Mouse (Mus musculus): Measurements from ENCODE around the gene Ccdc57. TPM values are rescaled to one million over a fixed set of nuclear protein-coding genes. Genes with fewer than 3 reads are reported as not detected.
A peak's percentile ranks its signal among the peaks of the same experiment; 100 is the strongest.

The Ccdc57 gene
- total RNA-seq (2017) = 9.2 and 10.0 TPM in 2 replicates

DNA sequence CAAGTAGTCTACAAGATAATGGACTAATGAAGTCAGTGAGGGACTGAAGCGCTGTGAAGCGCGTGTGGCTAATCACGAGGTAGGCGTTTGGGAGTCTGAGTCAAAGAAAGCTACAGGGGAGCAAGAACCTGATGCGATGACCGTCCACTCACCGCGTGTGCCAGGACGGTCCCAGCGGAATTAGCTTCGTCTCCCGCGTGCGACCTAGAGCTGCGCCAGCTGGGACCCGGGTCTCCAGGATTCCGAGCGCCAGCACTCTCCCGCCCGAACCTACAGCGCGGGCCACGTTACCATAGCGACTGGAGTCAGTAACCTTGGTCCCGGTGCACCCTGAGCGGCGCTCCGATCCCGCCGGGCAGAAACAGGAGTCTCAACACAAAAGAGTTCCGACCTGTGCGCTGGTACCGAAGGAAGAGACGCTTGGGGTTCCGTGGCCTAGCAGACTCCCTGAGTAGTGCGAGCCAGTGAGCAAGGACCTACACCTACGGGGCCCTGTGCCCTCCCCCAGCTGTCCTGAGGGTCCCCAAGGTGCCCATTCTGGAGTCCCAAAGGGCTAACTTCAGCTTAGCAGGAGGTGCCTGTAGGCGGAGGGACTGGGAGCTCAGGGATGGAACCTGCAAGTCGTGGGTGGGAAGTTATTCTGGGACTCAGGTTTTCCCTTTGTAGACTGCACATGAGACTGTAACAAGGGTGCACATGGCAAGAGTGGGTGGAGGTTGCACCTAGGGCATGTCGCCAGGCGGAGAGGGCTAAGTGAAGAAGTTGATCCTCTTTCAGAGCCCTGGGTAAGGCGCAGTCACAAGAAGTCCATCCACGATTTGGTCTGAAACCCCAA is at the start of gene Ccdc57:
Gene Ccdc57 (minus strand): TSS at position 309 of the 835 bp plus-strand sequence.
- peak; percentile 93 to 95 for ATAC-seq (replicated peaks in 1 of 2; ENCODE audit: insufficient read depth in 1 of 2, low FRiP score in 2 of 2, low TSS enrichment in 1 of 2, low read depth in 1 of 2, poor library complexity in 2 of 2, severe bottlenecking in 2 of 2)

DNA sequence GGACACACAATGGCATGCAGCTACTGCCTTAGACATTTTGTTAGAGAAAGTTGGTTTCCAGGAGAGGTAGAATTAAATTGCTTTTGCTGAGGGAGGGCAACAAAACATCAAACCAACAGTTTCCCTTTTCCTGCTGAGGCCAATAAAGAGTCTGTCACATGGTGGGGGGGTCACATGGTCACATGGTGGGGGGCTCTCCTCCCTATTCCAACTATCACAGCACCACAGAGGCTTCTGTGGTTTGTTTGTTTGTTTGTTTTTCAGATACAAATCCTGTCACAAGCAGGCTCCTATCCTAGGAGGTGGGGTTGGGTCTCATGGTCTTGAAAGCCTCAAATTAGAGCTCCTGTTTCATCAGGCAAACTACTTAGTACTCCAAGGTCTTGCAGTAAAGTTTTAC is 49.8 kb upstream of the Ccdc57 start:
- no peak for ATAC-seq (replicated peaks in 1 of 2; ENCODE audit: insufficient read depth in 1 of 2, low FRiP score in 2 of 2, low TSS enrichment in 1 of 2, low read depth in 1 of 2, poor library complexity in 2 of 2, severe bottlenecking in 2 of 2)

DNA sequence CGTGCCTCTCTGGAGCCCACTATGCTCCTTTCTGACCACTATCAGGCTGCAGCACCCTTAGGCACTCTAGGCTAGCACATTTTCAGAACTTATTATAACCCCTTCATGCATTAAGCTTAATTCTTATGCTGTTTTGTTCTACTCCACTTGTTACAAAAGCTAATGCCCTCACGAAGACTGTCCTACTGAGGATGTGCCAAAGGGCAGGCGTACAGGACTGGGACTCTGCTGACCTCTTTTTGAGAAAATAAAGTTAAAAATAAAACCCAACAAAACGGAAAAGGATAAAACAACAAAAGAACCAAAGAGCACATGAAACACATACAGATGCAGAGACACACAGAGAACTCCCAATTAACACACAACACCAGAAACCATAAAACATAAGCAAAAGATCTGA is 49.0 kb upstream of the Ccdc57 start:
- no peak for ATAC-seq (replicated peaks in 1 of 2; ENCODE audit: insufficient read depth in 1 of 2, low FRiP score in 2 of 2, low TSS enrichment in 1 of 2, low read depth in 1 of 2, poor library complexity in 2 of 2, severe bottlenecking in 2 of 2)

DNA sequence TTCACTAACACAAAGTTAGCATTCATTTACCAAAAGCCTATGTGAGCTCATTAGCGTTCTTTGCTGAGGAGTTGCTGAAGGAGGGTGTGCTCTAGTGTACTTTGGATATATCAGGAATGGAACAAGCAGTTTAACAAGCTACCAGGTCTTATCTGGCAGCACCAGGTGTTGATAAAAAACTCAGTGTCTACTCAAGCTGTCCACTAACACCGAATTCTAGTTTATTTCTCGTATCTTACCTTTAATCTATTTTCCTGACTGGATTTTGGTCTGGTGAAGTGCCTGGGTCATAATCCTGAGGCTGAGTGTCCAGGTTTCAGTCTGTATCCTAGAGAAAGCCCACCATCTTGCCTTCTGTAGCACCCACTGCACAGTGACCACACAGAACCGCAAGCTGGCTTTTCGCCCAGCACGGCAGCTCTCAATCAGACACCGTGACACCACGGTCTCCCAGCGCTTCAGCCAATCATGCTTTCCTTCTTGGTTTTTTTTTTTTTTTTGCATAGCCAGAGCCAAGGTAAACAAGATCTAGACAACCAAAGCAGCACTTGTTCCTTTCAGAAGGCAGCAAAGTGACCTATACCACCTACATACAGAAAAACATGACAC is 47.9 kb upstream of the Ccdc57 start:
- peak; percentile 42 to 57; a peak in 2 of 4 replicates for ATAC-seq (replicated peaks in 1 of 2; ENCODE audit: insufficient read depth in 1 of 2, low FRiP score in 2 of 2, low TSS enrichment in 1 of 2, low read depth in 1 of 2, poor library complexity in 2 of 2, severe bottlenecking in 2 of 2)

DNA sequence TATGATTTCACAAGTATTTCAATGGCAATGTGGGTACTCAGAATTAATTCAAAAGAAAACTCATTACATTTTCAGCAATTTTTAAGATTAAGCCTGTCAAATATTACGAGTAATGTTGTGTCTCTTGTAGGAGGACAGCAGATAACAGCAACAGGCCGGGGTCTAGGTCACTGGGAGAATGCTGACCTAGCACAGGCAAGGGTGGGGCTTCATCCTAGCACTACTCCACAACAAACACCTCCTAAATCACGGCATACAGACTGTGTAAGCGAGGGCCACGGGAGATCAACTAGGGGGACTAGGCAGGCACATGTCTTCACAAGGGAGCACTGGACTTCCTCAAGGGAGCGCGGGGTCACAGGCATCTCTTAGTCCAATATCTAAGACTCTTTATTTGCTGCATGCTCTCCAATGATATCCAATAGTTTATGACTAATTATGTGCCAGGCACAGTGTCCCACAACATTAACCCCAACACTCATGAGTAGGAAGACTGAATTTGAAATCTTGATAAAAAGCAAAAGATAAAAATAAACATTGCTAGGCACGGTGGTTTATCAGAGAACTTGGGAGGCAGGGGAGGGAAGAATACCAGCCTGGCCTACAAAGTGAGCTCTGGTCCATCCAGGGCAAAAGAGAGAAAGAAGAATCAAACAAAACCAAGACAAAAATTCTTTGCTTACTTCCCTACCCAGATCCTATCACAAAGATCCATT is 47.2 kb upstream of the Ccdc57 start:
- no peak for ATAC-seq (replicated peaks in 1 of 2; ENCODE audit: insufficient read depth in 1 of 2, low FRiP score in 2 of 2, low TSS enrichment in 1 of 2, low read depth in 1 of 2, poor library complexity in 2 of 2, severe bottlenecking in 2 of 2)

DNA sequence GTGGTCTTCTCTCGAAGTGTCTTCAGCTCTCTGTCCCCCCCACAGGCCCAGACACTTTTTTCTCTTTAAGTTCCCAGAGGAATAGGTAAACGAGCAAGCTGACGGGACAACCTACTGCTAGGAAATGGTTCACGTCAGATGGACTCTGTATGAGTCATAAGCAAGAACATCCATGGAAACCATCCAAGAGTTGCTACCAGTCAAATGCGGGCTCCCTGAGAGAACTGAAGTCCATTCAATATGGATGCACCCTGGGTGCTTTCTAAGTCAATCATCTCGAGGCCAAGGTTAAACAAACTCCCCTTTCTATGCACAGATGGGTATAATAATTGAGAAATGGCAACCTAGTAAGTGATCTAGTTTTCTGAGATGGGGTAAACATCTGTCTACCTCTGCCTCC is 40.6 kb upstream of the Ccdc57 start:
- no peak for ATAC-seq (replicated peaks in 1 of 2; ENCODE audit: insufficient read depth in 1 of 2, low FRiP score in 2 of 2, low TSS enrichment in 1 of 2, low read depth in 1 of 2, poor library complexity in 2 of 2, severe bottlenecking in 2 of 2)

DNA sequence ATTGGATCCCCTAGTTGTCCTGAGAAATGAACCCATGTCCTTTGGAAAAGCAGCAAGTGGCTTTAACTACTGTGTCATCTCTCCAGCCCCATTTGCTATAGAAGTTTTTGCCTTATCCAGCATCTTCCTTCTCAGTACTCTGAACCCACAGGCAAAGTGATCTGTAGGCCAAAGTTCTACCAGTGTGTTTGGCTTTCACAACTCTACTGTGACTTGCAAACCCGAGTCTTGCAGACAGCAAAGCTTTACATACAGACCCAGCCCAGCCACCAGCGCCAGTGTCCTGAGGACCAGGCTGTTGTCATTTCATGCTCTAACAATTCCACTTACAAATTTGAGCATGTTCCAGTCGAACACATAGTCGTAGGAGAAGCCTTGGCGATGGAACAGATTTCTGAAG is 38.6 kb upstream of the Ccdc57 start:
- no peak for ATAC-seq (replicated peaks in 1 of 2; ENCODE audit: insufficient read depth in 1 of 2, low FRiP score in 2 of 2, low TSS enrichment in 1 of 2, low read depth in 1 of 2, poor library complexity in 2 of 2, severe bottlenecking in 2 of 2)

DNA sequence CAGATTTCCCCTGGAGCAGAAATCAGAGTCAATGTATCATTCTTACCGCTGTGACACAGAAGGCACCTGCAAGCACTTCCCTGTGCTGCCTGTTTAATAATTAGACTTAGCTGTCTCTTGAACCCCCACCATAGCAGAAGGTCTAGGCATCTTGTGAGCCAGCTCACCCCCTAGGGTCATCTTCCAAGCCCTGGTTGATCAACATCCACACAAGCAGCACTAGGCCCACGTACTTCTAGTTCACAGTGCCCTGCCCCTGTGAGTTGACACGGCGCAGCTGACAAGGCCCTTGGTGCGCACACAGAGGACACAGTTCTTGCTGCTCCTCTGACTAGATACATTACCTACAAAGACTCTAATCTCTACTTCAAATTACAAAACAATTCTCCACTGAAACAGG is 37.1 kb upstream of the Ccdc57 start:
- ATAC-seq (replicated peaks in 1 of 2; ENCODE audit: insufficient read depth in 1 of 2, low FRiP score in 2 of 2, low TSS enrichment in 1 of 2, low read depth in 1 of 2, poor library complexity in 2 of 2, severe bottlenecking in 2 of 2) = no peak

DNA sequence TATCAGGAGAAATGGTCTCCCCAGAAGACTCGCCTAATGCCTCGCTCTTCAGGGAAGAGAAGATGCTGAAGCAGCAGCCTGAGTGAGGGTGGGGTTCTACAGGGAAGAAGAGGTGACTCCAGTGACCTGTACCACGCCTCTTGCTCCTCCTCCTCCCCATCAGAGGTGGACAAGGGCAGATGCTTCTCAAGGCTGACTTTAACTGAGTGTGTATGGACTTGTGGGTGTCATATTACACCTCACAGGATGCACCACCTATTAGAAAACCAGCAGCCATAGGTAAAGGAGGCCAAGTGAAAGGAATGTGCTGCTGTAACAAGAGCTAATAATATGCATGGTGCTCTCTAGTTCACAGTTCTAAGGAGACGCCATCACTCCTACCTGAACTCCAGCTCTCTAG is 32.9 kb upstream of the Ccdc57 start:
- no peak for ATAC-seq (replicated peaks in 1 of 2; ENCODE audit: insufficient read depth in 1 of 2, low FRiP score in 2 of 2, low TSS enrichment in 1 of 2, low read depth in 1 of 2, poor library complexity in 2 of 2, severe bottlenecking in 2 of 2)

DNA sequence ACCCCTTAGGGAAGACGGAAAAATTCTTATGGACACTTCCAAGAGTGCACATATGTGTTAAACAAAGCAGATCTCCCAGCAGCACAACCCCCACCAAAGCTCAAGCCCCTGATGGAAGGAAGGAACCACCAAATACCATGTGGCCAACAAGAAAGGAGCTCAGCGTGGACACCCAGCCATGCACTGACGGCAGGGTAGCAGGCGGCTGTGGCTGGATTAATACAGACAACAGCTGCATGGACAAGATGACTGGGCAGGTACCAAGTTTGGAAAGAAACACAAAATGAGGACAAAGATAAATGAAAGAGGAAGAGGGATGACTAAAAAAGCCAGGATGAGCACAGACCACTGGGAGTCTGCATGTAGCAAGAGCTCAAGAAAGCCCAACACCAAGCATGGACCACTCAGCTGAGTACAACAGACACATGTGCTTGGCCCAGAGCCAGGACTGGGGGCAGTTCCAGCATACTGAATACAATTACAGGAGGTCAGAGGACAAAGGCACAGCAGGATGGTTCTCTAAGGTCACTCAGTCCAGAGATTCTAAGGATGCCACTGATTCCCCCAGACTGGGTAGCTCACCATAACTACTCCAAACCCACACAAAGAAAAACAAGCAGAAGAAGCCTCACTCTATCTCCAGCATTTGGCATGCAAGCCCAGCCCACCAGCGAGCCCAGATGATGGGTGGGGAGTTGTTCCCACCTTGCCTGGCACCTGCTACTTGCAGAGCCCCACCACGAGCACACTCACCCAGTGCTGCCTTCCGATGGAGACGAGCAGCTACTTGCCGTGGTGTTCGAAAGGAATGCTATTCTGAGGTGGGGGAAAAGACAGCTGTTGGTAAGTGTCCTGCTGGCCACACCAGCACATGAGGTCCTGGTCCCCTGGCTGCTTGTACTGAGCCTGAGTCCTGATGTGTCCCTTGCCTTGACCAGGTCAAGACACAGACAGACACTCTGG is 31.8 kb upstream of the Ccdc57 start:
- no peak for ATAC-seq (replicated peaks in 1 of 2; ENCODE audit: insufficient read depth in 1 of 2, low FRiP score in 2 of 2, low TSS enrichment in 1 of 2, low read depth in 1 of 2, poor library complexity in 2 of 2, severe bottlenecking in 2 of 2)

DNA sequence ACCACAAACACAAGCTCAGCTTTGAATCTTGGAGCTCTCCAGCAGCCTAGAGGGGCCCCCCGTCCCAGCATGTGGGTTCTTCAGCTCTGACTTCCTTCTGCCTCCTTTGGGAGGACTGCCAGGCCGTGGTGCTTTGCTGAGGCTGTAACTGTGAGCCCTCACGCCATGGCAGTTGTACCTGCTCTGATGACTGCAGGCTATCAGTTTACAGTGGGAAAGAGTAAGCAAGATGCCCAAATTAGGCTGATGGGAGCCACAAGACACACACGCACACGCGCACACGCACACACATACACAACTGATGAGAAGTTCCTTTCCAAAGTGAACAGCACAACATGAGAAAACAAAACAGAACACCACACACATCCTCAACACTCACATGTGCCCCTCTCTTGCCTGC is 30.2 kb upstream of the Ccdc57 start:
- ATAC-seq (replicated peaks in 1 of 2; ENCODE audit: insufficient read depth in 1 of 2, low FRiP score in 2 of 2, low TSS enrichment in 1 of 2, low read depth in 1 of 2, poor library complexity in 2 of 2, severe bottlenecking in 2 of 2) = no peak

DNA sequence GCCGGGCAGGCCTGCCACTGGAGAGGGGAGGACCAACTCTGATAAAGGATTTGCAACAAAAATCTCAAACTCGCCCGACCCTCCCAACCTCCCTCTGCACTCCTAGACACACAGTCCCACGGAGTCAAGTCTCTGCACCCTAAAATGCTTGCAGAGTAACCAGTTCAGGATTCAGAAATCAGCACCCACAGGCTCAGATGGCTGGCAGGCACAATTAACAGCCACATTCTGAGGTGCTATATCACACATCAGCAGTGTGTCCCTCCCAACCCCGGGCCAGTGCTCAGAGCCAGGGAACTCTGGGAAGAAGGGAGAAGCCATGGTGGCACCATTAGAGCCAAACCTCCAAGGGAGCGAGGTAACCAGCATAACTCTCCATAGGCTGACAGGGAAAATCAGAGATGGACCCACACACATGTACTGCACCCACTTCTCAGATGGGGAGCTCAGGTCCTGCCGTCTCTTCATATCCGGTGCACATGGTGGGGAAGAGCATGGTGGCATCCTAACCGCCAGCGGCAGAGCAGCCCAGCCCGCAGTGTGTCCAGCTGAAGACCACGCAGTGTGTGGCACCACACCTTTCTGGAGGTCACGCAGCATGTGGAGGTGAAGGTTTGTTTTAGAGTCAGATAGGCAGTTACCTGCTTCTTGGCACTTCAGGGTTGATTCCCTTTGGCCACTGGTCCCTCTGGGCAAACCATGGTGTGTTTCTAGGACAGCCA is 29.5 kb upstream of the Ccdc57 start:
- no peak for ATAC-seq (replicated peaks in 1 of 2; ENCODE audit: insufficient read depth in 1 of 2, low FRiP score in 2 of 2, low TSS enrichment in 1 of 2, low read depth in 1 of 2, poor library complexity in 2 of 2, severe bottlenecking in 2 of 2)

DNA sequence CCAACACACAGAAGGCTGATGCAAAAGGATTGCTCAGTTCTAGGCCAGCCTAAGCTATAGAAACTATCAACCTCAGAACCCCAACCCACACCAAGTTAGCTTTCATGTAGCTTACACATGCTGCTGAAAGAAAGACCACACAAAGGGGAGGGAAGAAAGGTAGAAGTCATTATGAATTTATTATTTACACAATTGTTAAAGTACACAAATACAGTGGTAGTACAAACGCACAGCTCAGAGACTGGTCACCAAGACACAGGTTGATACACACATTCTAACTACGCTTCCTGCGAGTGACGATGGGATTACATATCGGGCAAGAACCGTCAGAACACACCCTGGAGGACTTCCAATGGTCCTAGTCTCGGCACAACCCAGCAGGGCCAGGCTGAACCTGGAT is 28.9 kb upstream of the Ccdc57 start:
- ATAC-seq (replicated peaks in 1 of 2; ENCODE audit: insufficient read depth in 1 of 2, low FRiP score in 2 of 2, low TSS enrichment in 1 of 2, low read depth in 1 of 2, poor library complexity in 2 of 2, severe bottlenecking in 2 of 2) = no peak

DNA sequence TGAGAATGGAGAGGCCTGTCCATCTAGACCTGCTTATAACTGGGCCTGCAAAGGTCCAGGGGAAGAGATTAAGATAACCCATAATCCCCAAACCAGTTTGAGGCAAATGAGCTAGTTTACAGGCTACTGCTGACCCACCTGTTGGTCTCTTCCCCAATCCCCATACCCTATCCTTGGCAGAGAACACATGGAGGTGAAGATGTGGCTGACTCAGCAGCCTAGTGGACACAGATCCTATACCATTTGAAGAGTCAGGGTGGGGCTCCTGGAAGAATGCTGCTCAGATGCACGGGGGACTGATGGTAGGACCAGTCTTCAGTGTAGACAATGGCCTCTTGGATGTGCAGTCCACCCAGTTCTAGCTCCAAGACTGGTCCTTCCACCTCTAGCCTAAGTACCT is 27.6 kb upstream of the Ccdc57 start:
- no peak for ATAC-seq (replicated peaks in 1 of 2; ENCODE audit: insufficient read depth in 1 of 2, low FRiP score in 2 of 2, low TSS enrichment in 1 of 2, low read depth in 1 of 2, poor library complexity in 2 of 2, severe bottlenecking in 2 of 2)

DNA sequence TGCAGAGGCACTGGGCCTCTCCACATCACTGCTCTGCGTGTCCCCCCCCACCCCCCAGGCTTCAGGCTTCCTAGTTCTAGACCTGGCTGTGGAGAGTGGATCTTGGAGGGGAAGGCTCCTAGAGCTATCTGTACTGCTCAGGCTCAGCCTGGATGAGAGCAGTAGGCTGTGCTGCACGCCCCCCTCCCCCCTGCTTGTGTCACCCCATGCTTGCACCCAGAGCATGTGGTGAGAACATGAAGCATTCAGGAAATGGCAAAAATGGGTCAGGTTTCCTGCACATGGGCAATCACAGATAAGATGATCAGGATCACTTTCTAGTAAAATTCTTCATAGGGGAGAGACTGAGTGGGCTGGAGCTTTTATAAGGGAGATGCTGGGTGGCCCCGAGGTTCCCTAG is 26.9 kb upstream of the Ccdc57 start:
- ATAC-seq (replicated peaks in 1 of 2; ENCODE audit: insufficient read depth in 1 of 2, low FRiP score in 2 of 2, low TSS enrichment in 1 of 2, low read depth in 1 of 2, poor library complexity in 2 of 2, severe bottlenecking in 2 of 2) = no peak

DNA sequence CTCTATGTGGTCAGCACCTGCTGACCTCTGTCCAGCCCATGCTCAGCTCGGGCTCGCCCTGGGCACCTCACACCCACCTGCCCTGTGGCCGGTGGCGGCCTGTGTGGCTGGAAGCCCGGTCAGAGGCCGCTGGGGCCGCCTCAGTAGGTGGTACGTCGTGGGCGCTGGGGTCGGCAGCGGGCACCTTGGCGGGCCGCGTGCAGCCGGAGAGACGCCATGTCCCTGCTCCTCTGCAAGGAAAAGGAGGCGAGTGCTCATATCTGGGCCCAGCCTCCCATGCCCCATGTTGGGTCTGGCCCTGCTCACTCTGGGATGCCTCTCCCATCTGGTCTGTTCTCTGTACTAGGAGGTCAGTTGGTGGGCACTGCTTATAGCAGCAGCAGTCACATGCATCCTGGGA is 26.4 kb upstream of the Ccdc57 start:
- no peak for ATAC-seq (replicated peaks in 1 of 2; ENCODE audit: insufficient read depth in 1 of 2, low FRiP score in 2 of 2, low TSS enrichment in 1 of 2, low read depth in 1 of 2, poor library complexity in 2 of 2, severe bottlenecking in 2 of 2)

DNA sequence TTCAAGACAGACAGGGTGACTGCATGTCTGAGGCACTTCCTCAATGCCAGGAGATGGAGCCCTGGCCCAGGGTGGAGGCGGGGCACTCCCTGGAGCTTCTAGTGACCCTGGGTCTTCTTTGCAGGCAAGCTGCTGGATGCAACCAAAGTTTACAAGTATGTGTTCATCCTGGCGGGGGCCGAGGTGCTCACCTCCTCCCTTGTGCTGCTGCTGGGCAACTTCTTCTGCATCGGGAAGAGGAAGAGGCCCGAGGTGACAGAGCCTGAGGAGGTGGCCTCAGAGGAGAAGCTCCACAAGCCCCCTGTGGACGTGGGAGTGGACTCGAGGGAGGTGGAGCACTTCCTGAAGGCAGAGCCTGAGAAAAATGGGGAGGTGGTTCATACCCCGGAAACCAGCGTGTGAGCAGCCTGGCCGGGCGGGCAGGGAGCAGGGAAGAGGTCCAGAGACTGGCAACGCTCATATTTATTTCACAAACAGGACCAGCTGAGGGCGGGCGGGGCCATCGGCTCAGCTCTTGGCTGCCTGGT is 25.1 kb upstream of the Ccdc57 start:
- ATAC-seq (replicated peaks in 1 of 2; ENCODE audit: insufficient read depth in 1 of 2, low FRiP score in 2 of 2, low TSS enrichment in 1 of 2, low read depth in 1 of 2, poor library complexity in 2 of 2, severe bottlenecking in 2 of 2) = no peak
